Mouse (Mus musculus) neural tube, embryonic 15.5 days (tissue): ENCODE measurements around the gene Prss53. TPM values are rescaled to one million over a fixed set of nuclear protein-coding genes. Genes with fewer than 3 reads are reported as not detected.
A peak's percentile ranks its signal among the peaks of the same experiment; 100 is the strongest.

Experiments
- ATAC-seq: fragments of 200-750 bp; cut with Nextera tagmentation; 2 replicates; pipeline ENCODE4 v1.8.0; 2017; ENCODE audit warnings: mild to moderate bottlenecking, moderate TSS enrichment, moderate library complexity; ENCODE audit not compliant: low FRiP score
- H3K27ac ChIP-seq: fragments of 300-500 bp; sonication (generic); replicated peaks from 2 replicates; pipeline ENCODE4 v1.5.1; 2015; ENCODE audit warnings: mild to moderate bottlenecking, inconsistent platforms
- H3K27me3 ChIP-seq: fragments of 300-500 bp; sonication (generic); replicated peaks from 2 replicates; pipeline ENCODE4 v1.6.1; 2015; ENCODE audit warnings: inconsistent platforms
- H3K36me3 ChIP-seq: fragments of 300-500 bp; sonication (generic); 2 replicates; pipeline ENCODE4 v1.6.1; 2015; ENCODE audit warnings: inconsistent platforms
- H3K4me1 ChIP-seq: fragments of 300-500 bp; sonication (generic); 2 replicates; pipeline ENCODE4 v1.6.1; 2015; ENCODE audit warnings: inconsistent platforms
- H3K4me2 ChIP-seq: fragments of 300-500 bp; sonication (generic); 2 replicates; pipeline ENCODE4 v1.6.1; 2015; ENCODE audit warnings: inconsistent platforms, mild to moderate bottlenecking, moderate library complexity
- H3K4me3 ChIP-seq: fragments of 300-500 bp; sonication (generic); replicated peaks from 2 replicates; pipeline ENCODE4 v1.5.1; 2015; ENCODE audit warnings: mild to moderate bottlenecking, inconsistent platforms
- H3K9ac ChIP-seq: fragments of 300-500 bp; sonication (generic); replicated peaks from 2 replicates; pipeline ENCODE4 v1.6.1; 2015; ENCODE audit warnings: mild to moderate bottlenecking, inconsistent platforms
- H3K9me3 ChIP-seq: fragments of 300-500 bp; sonication (generic); replicated peaks from 2 replicates; pipeline ENCODE4 v1.6.1; 2016; ENCODE audit warnings: inconsistent platforms
- WGBS: fragments of 180-500 bp; shearing (Covaris S2); methylation state at CpG from one replicate; pipeline ENCODE4 v1.1.7; 2015; ENCODE audit warnings: mixed read lengths; 5-methylcytosine and 5-hydroxymethylcytosine counted together
- polyA plus RNA-seq: library from polyadenylated mRNA; unstranded; fragments of >200 nt; fragmentation: Nextera tagmentation; extraction: Ambion mirVana; gene quantifications from 2 replicates; pipeline ENCODE4 v1.2.1, GENCODE M21; 2015

Prss53 gene
- 1.1 and 1.2 TPM in 2 replicates for polyA plus RNA-seq

- ATAC-seq, result no peak
- H3K27me3 ChIP-seq, result no peaks in the 10 kb centered on the region
- no peak within 1 kb of the TSS for H3K4me2 ChIP-seq
- no peak within 1 kb of the TSS for H3K27ac ChIP-seq
- peaks cover 16% of the 10 kb centered on the region for H3K4me1 ChIP-seq
- no peak within 1 kb of the TSS for H3K9ac ChIP-seq
- H3K9me3 ChIP-seq, result no peaks in the 10 kb centered on the region
- H3K4me3 ChIP-seq, result no peak within 1 kb of the TSS
- H3K36me3 ChIP-seq, result peaks cover 59% of the 10 kb centered on the region
- 44% methylated on average over 4 of the region's 4 CpGs for WGBS
Observed at GRCm38 (mm10) chr7:127890798-127891197, at the start of gene Prss53. TSS of gene Prss53 (minus strand) at chr7:127890970.

- peak; percentile 16; the same call in 1 of the 2 replicates for ATAC-seq
- 57% methylated on average over 18 of the region's 18 CpGs for WGBS
- peak overlapping the region; percentile 89 for H3K4me2 ChIP-seq
- no peaks in the 10 kb centered on the region for H3K27me3 ChIP-seq
- H3K4me1 ChIP-seq, result peaks cover 20% of the 10 kb centered on the region
- peak overlapping the region; percentile 88 for H3K27ac ChIP-seq
- H3K4me3 ChIP-seq, result peak overlapping the region; percentile 72
- peak overlapping the region; percentile 79 for H3K9ac ChIP-seq
- H3K36me3 ChIP-seq, result no peaks in the 10 kb centered on the region
- no peaks in the 10 kb centered on the region for H3K9me3 ChIP-seq
Observed at GRCm38 (mm10) chr7:127936216-127936884, 45.6 kb upstream of the Prss53 start.

GRCm38 (mm10) chr7:127935748-127936159 is 45.0 kb upstream of the Prss53 start:
- Histone ChIP-seq H3K4me2 (peak overlapping the region; percentile 89), H3K4me3 (peak overlapping the region; percentile 72), H3K9ac (peak overlapping the region; percentile 79), H3K27me3 (no peaks in the 10 kb centered on the region), H3K36me3 (no peaks in the 10 kb centered on the region), H3K9me3 (no peaks in the 10 kb centered on the region), H3K4me1 (peaks cover 20% of the 10 kb centered on the region), H3K27ac (peak overlapping the region; percentile 88)
- peak; percentile 79 for ATAC-seq
- WGBS, result under 1% methylated on average over 38 of the region's 38 CpGs

GRCm38 (mm10) chr7:127935028-127935722 is 44.4 kb upstream of the Prss53 start:
- ATAC-seq, result peak; percentile 97
- H3K4me3 ChIP-seq, result peak overlapping the region; percentile 72
- 5% methylated on average over 32 of the region's 32 CpGs for WGBS
- peaks cover 6% of the 10 kb centered on the region for H3K27me3 ChIP-seq
- no peaks in the 10 kb centered on the region for H3K36me3 ChIP-seq
- peak overlapping the region; percentile 88 for H3K27ac ChIP-seq
- peak overlapping the region; percentile 89 for H3K4me2 ChIP-seq
- H3K9ac ChIP-seq, result peak overlapping the region; percentile 79
- H3K9me3 ChIP-seq, result no peaks in the 10 kb centered on the region
- H3K4me1 ChIP-seq, result peaks cover 20% of the 10 kb centered on the region

GRCm38 (mm10) chr7:127934075-127934474 is 43.3 kb upstream of the Prss53 start:
- no peak overlapping the region for H3K4me3 ChIP-seq
- ATAC-seq, result no peak
- H3K9me3 ChIP-seq, result no peaks in the 10 kb centered on the region
- H3K27ac ChIP-seq, result no peak overlapping the region
- H3K36me3 ChIP-seq, result no peaks in the 10 kb centered on the region
- peaks cover 17% of the 10 kb centered on the region for H3K27me3 ChIP-seq
- WGBS, result 91% methylated on average over 5 of the region's 5 CpGs
- H3K4me1 ChIP-seq, result peaks cover 28% of the 10 kb centered on the region
- H3K4me2 ChIP-seq, result peak overlapping the region; percentile 1; the same call in 1 of the 2 replicates
- no peak overlapping the region for H3K9ac ChIP-seq

GRCm38 (mm10) chr7:127932273-127933031 is 41.7 kb upstream of the Prss53 start:
- H3K9ac ChIP-seq, result no peak overlapping the region
- H3K4me2 ChIP-seq, result no peak overlapping the region
- H3K27ac ChIP-seq, result no peak overlapping the region
- H3K4me1 ChIP-seq, result peaks cover 30% of the 10 kb centered on the region
- 24% methylated on average over 13 of the region's 13 CpGs for WGBS
- peaks cover 32% of the 10 kb centered on the region for H3K27me3 ChIP-seq
- no peak for ATAC-seq
- H3K9me3 ChIP-seq, result no peaks in the 10 kb centered on the region
- H3K36me3 ChIP-seq, result no peaks in the 10 kb centered on the region
- no peak overlapping the region for H3K4me3 ChIP-seq

- no peak overlapping the region for H3K27ac ChIP-seq
- no peaks in the 10 kb centered on the region for H3K9me3 ChIP-seq
- H3K4me2 ChIP-seq, result no peak overlapping the region
- no peak overlapping the region for H3K9ac ChIP-seq
- 59% methylated on average over 13 of the region's 13 CpGs for WGBS
- H3K4me3 ChIP-seq, result no peak overlapping the region
- peaks cover 4% of the 10 kb centered on the region; the same call in 1 of the 2 replicates for H3K36me3 ChIP-seq
- H3K4me1 ChIP-seq, result peaks cover 28% of the 10 kb centered on the region
- peaks cover 32% of the 10 kb centered on the region for H3K27me3 ChIP-seq
- no peak for ATAC-seq
Observed at GRCm38 (mm10) chr7:127931351-127932135, 40.8 kb upstream of the Prss53 start.

- no peak overlapping the region for H3K9ac ChIP-seq
- no peak for ATAC-seq
- H3K4me3 ChIP-seq, result no peak overlapping the region
- 81% methylated on average over 5 of the region's 5 CpGs for WGBS
- H3K9me3 ChIP-seq, result no peaks in the 10 kb centered on the region
- no peak overlapping the region for H3K4me2 ChIP-seq
- H3K27ac ChIP-seq, result no peak overlapping the region
- H3K4me1 ChIP-seq, result peaks cover 21% of the 10 kb centered on the region
- peaks cover 32% of the 10 kb centered on the region for H3K27me3 ChIP-seq
- peaks cover 13% of the 10 kb centered on the region for H3K36me3 ChIP-seq
Observed at GRCm38 (mm10) chr7:127930636-127931035, 39.9 kb upstream of the Prss53 start.

- Histone ChIP-seq H3K27me3 (peaks cover 32% of the 10 kb centered on the region), H3K9ac (no peak within 1 kb of the TSS; the same call in 1 of the 2 replicates), H3K4me1 (peaks cover 20% of the 10 kb centered on the region), H3K4me2 (peak within 1 kb of the TSS; percentile 30), H3K4me3 (0 out of 2 replicates have a peak within 1 kb of the TSS, but pooled peaks have one; percentile 8), H3K9me3 (no peaks in the 10 kb centered on the region), H3K36me3 (peaks cover 20% of the 10 kb centered on the region), H3K27ac (no peak within 1 kb of the TSS)
- ATAC-seq, result no peak
- 10% methylated on average over 6 of the region's 6 CpGs for WGBS
Observed at GRCm38 (mm10) chr7:127929923-127930322, 39.2 kb upstream of the Prss53 start, which contains the start of gene Prss8. TSS of gene Prss8 (minus strand) at chr7:127930104.

GRCm38 (mm10) chr7:127928596-127928995 is 37.8 kb upstream of the Prss53 start:
- no peak overlapping the region for H3K27ac ChIP-seq
- no peak overlapping the region for H3K4me2 ChIP-seq
- 56% methylated on average over 5 of the region's 5 CpGs for WGBS
- H3K4me3 ChIP-seq, result no peak overlapping the region
- H3K36me3 ChIP-seq, result peaks cover 33% of the 10 kb centered on the region
- H3K27me3 ChIP-seq, result peaks cover 32% of the 10 kb centered on the region
- H3K9ac ChIP-seq, result no peak overlapping the region
- no peaks in the 10 kb centered on the region for H3K9me3 ChIP-seq
- peaks cover 11% of the 10 kb centered on the region; the same call in 1 of the 2 replicates for H3K4me1 ChIP-seq
- ATAC-seq, result no peak

GRCm38 (mm10) chr7:127927726-127928125 is 37.0 kb upstream of the Prss53 start:
- Histone ChIP-seq H3K27ac (no peak overlapping the region), H3K36me3 (peaks cover 41% of the 10 kb centered on the region), H3K9ac (no peak overlapping the region), H3K4me3 (no peak overlapping the region), H3K9me3 (no peaks in the 10 kb centered on the region), H3K27me3 (peaks cover 32% of the 10 kb centered on the region), H3K4me2 (no peak overlapping the region), H3K4me1 (peaks cover 11% of the 10 kb centered on the region; the same call in 1 of the 2 replicates)
- 88% methylated on average over 11 of the region's 11 CpGs for WGBS
- ATAC-seq, result no peak
